Mouse (Mus musculus) gastrocnemius, postnatal 36 days (tissue): ENCODE measurements around the gene Hsd3b5. TPM values are rescaled to one million over a fixed set of nuclear protein-coding genes. Genes with fewer than 3 reads are reported as not detected.
"Not testable (repeated sequence)": the region's sequence is repeated elsewhere in the genome, so short reads cannot be mapped to it uniquely, and the experiment has no call there.

ENCODE experiments used
- DNase-seq, 2 experiments: peaks; one replicate each; pipeline ENCODE4 v3.0.0; 2022
- intact Hi-C: fragments of 180-260 bp; cut with DNase I; formaldehyde crosslinking; loops from one replicate; pipeline ENCODE4 v1.15.1; 2025
- long read RNA-seq, 2 experiments: library from polyadenylated mRNA; stranded (forward); transcript quantifications; one replicate each; pipeline ENCODE4 v2.0.0; 2021
- total RNA-seq, 2 experiments: library from RNA; stranded (reverse); gene quantifications; 2 replicates each; pipeline ENCODE4 v1.2.3; 2021

The Hsd3b5 gene
- not detected for total RNA-seq
- long read RNA-seq, experiment 1: 0 reads
- long read RNA-seq, experiment 2: 0 reads

GRCm38 (mm10) chr3:98630152-98630551 lies at the start of gene Hsd3b5:
Gene Hsd3b5, minus strand, starts transcription at chr3:98630252.
- intact Hi-C loops: no loop called here
- no peak for DNase-seq

GRCm38 (mm10) chr3:98635145-98635544 lies 5.1 kb upstream of the Hsd3b5 start:
- DNase-seq: no peak
- intact Hi-C loops: no loop called here

GRCm38 (mm10) chr3:98629633-98630032 lies 419 bp downstream of the Hsd3b5 start:
- intact Hi-C loops: no loop called here
- no peak for DNase-seq

- intact Hi-C loops, DNase-seq: not testable (repeated sequence)
These were observed 13.3 kb downstream of the Hsd3b5 start for GRCm38 (mm10) chr3:98616786-98617185.

GRCm38 (mm10) chr3:98616244-98616643 lies 13.8 kb downstream of the Hsd3b5 start:
- DNase-seq, intact Hi-C loops: not testable (repeated sequence)

- intact Hi-C loops, DNase-seq: not testable (repeated sequence)
These were observed 15.6 kb downstream of the Hsd3b5 start for GRCm38 (mm10) chr3:98614406-98614927.

GRCm38 (mm10) chr3:98613963-98614362 lies 16.1 kb downstream of the Hsd3b5 start:
- intact Hi-C loops: no loop called here
- no peak for DNase-seq

GRCm38 (mm10) chr3:98613540-98613939 lies 16.5 kb downstream of the Hsd3b5 start:
- intact Hi-C loops, DNase-seq: not testable (repeated sequence)

GRCm38 (mm10) chr3:98588707-98589106 lies 41.3 kb downstream of the Hsd3b5 start, which contains the start of gene Gm10681:
Gene Gm10681, minus strand, starts transcription at chr3:98588807.
- intact Hi-C loops: no loop called here
- no peak for DNase-seq

GRCm38 (mm10) chr3:98587721-98588120 lies 42.3 kb downstream of the Hsd3b5 start:
- intact Hi-C loops: no loop called here
- no peak for DNase-seq

GRCm38 (mm10) chr3:98582622-98583021 lies 47.4 kb downstream of the Hsd3b5 start:
- DNase-seq, intact Hi-C loops: not testable (repeated sequence)

GRCm38 (mm10) chr3:98582202-98582601 lies 47.9 kb downstream of the Hsd3b5 start:
- intact Hi-C loops, DNase-seq: not testable (repeated sequence)

- intact Hi-C loops: not testable (repeated sequence)
These were observed 49.0 kb downstream of the Hsd3b5 start for GRCm38 (mm10) chr3:98581024-98581423.

More at GRCm38 (mm10) chr3:98581024-98581423, 49.0 kb downstream of the Hsd3b5 start:
- DNase-seq: not testable (repeated sequence)

Other genes starting within 250 kb of the Hsd3b5 start
- under 1 TPM; 0.37 to 0.46 TPM for gene Zfp697, start 247.8 kb downstream of the Hsd3b5 start, total RNA-seq
- gene Gm4450, start 173.1 kb downstream of the Hsd3b5 start, total RNA-seq: not detected
- not detected for gene Hsd3b4, start 119.7 kb downstream of the Hsd3b5 start, total RNA-seq
- not detected for gene Gm10681, start 41.4 kb downstream of the Hsd3b5 start, total RNA-seq
- gene Hsd3b2, start 94.3 kb upstream of the Hsd3b5 start, total RNA-seq: not detected
- gene Hsd3b3, start 132.9 kb upstream of the Hsd3b5 start, total RNA-seq: not detected
- not detected for gene Hsd3b6, start 184.2 kb upstream of the Hsd3b5 start, total RNA-seq
- gene Hsd3b1, start 229.5 kb upstream of the Hsd3b5 start, total RNA-seq: not detected